Mouse (Mus musculus) erythroblast, embryonic 14.5 days (primary cell): ENCODE measurements around the gene Inpp4a.

Source experiments
- GATA1 ChIP-seq: IDR thresholded peaks from 2 replicates; pipeline ENCODE4 v1.6.1; 2012; ENCODE audit warnings: low read length, inconsistent platforms, mixed read lengths
- TAL1 ChIP-seq: IDR thresholded peaks from 3 replicates; pipeline ENCODE4 v1.6.1; 2012; ENCODE audit warnings: low read length, inconsistent platforms, mixed read lengths

DNA sequence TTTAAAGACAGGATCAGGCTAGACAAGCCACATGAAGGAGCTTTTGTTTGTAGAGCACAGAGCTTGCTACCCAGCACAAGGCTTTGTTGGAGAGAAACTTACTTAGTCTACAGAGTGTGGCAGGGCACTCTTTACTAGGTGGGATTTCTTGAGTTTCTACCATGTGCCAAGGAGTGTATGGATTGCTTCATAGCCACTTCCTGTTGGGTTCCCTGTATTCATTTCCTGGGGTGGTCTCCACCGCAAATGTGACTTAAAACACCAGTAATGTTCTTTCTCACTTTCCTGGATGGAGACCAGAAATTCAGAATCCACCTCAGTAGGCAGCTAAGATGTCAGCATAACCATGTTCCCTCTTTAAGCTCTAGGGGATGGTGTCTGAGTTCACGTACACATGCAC lies 18.9 kb downstream of the Inpp4a start:
- TF ChIP-seq TAL1 (no peak), GATA1 (no peak)
